Mouse (Mus musculus) CD8-positive naive resting alpha-beta T cell, adult 2 months (primary cell): ENCODE results near the gene Art3.
A peak's percentile ranks its signal among the peaks of the same experiment; 100 is the strongest.

Experiments used
- DNase-seq, 2 experiments: peaks; one replicate each; pipeline ENCODE4 v3.0.0; 2022; ENCODE audit warnings: low read depth in 2 of 2, low spot score in 2 of 2

Gene Art3

DNA sequence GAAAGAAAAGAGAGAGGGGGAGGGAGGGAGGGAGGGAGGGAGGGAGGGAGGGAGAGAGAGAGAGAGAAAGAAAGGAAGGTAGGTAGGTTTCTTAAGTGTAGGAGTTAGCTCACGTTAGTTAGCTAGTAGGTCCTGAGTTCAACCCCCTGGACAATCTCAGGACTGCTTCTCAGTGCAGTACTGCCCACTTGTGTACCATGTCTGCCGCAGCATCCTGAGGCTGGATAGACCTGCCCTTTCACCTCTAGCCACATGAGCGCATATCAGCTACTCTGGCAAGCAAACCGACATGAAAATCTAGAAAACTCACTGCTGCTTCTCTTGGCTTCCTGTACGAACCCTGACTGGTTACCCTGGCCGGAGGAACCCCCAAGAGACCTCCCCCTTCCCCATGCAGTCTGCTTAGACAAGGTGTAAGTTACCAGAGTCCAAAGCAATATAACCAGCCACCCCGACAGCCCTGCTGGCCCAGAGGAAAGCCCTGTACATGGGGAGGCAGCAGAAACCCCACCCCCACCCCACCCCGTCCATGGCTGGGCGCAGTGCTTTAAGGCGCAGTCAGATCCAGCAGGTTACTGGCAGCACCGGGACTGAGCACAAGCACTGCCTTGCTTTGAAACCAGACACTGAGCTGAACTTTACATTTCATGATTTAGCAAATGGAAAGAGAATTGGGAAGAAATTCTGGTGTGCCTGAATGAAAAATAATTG, 81.8 kb downstream of the Art3 start:
- no peak for DNase-seq

DNA sequence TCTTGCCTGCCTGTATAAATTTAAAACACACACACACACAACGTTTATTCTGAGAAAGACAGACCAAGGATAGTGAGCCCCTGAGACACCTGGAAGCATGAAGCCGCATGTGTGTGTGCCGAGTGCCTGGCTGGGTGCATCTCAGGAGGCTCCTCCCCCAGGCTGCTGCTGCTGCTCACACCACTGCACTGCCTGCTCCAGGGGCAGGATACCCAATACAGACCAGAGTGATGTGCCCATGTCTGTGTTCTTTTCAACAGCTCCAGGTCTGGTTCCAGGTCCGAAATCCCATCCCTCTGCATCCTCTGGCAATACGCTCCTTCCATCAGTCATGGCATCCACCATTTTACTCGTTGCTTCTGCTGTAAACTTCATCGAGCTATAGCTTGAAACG, 82.4 kb downstream of the Art3 start:
- DNase-seq: no peak

DNA sequence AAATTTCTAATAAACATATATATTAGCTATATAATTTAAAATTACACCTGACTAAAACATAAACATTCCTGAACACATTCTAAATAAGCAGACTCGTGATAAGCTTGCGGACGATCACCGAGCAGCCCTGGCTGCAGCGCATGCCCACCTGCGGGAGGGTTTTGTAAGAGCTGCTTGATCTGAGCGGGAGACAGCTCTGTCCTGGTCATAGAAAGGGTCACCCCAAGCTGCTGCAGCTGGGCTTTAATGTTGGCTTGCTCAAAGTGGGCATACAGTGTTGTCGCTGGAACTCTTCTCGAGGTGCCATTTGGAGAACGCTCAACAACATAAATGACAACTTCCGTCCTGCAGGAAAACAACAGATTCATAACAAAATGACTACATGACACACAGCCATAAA, 92.5 kb downstream of the Art3 start:
- no peak for DNase-seq

DNA sequence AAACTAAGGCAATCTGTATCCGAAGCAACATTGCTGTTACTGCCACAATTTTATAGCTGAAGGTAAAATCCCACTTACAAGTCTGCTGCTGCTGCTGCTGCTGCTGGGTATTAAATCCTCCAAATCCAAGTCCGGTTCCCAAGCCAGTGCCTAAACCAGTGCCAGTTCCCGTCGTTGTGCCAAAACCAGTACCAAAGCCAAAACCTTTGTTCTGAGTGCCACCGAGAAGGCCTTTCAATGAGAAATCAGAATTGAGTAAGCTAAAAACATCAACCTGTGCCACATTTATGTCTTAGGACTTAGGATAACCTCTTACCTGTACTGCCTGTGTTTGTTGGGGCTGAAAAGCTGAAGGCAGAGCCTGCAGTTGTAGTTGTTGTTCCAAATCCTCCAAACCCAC, 99.1 kb downstream of the Art3 start:
- DNase-seq: no peak

DNA sequence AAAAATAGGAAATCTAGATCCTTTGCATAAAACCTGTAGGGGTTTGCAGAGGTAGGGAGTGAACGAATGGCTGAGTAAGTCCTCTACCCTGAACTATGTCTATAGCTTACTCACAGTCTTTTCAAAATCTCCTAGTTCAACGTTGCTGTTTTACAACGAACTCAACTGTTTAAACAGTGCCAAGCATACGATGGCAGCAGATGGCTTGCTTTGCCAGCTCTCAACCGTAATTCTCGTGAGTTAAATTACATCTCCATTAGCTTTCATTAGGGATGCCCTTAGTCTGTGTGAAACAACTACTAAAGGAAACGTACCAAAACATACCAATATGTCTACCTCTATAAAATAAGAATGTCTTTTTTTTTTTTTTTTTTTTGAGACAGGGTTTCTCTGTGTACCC, 100.0 kb downstream of the Art3 start:
- no peak for DNase-seq

DNA sequence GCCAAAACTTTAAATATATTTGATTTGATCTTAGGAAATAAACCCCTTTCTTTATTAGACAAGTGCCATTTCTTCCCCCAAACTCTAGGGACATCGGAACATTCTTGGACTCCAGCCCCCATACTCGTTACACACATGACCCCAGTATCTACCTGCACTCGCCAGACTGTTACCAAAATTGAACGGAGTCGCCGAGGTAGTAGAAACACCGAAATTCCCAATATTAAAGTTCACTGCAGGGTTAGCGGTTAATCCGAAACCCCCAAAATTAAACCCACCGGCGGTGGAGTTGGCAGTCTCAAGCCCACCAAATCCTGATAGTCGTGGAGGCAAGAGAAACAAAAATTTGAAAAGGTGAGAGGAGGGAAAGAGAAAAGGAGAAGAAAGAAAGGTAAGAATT, 102.4 kb downstream of the Art3 start:
- DNase-seq: no peak

DNA sequence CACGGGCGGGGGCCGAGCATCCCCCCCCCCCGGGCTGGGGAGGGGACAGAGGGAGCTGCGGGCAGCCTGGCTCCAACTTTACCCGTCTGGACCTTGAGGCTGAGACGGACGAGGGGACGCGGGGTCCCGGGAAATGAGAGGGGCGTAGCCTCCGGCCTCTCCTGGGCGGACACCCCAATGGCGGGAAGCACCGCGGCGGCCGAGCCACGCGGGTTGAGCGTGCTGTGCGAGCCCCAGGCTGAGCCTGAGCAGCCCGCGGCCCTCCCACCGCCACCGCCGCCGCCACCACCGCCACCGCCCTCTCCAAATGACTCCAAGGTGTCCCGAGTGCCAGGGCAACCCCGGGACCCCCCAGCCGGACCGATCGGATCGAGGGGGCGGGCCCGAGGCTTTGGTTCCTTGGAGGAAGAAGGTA, 103.0 kb downstream of the Art3 start:
- no peak for DNase-seq

DNA sequence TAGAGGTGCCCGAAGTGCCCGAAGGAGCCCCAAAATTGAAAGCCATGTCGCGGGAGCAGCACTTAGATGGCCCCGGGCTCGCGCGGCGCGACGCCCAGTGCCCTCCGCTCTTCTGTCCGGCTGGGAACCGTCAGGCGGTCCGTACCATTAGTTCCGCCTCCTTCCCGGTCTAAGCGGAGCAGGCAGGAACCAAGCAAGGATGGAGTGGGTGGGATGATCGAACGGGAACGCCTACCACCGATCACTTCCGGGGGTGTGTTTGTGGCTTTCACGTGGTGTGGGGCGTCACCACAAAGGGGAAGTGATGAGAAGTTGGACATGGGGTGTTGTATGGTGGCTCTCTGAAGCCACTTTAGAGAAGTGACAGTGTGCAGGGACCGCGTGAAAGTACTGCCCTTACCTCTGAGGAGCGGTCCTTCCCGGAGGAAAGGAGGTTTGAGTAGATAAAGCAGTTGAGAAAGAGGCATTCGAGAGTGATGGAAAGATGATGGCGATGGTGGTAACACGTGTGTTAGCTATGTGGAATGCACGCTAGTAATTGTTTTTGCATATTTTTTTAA, 103.5 kb downstream of the Art3 start, which contains the start of gene Nup54:
Gene Nup54 (minus strand): TSS at position 195 of the 560 bp plus-strand sequence.
- DNase-seq: peak; percentile 94 to 97

DNA sequence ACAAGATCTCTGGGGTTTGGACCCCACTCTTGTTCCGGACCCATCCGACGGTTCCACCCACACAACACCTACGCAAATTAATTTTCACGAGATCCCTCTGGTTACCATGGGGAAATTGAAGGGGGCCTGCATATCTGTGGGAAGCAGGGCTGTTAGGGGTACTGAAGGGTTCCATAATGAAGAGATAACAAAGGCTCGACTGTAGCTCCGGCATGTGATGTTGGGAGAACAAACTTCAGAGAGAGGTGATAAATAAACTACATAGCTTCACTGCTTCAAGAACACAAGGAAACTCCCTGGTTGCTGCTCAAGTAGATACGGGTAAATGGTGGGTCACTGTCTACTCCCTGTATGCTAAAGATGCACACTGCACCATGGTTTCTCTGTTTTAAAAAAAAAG, 106.9 kb downstream of the Art3 start:
- DNase-seq: no peak

DNA sequence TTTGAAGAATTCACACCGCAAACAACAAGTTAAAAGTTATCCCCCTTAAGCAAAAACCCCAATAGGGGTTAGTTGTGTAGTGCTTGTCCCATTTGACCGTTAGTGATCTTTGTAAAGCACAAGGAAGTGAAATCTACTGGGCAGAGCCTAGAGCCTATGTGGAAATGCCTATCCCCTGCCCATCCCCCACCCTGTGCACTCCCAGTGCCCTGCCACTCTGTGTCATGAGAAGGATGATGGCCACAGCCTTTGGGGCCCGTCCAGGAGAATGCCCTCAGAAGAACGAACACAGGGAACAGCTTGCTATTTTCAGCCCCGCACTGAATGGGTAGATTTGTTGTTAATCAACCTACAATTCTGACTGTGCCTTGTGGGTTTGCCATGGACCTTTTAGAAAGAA, 109.9 kb downstream of the Art3 start:
- DNase-seq: no peak

DNA sequence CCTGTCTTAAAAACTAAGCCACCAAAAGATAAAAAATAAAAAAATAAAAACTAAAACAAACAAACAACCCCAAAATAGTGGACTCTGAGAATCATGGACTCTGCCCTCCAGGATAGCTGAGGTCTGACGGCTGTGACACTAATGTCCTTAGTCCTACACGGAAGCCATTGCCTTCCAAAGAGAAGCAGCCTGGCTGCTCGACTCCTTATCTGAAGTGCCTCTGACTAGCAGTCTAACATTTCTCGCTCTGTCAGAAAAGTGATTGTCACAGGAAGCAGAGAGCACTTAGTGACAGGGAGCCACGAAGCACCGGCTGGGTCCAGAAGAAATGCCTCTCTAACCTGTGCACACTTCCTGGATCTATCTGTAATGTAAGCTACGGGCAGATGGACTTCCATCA, 111.3 kb downstream of the Art3 start:
- DNase-seq: no peak

DNA sequence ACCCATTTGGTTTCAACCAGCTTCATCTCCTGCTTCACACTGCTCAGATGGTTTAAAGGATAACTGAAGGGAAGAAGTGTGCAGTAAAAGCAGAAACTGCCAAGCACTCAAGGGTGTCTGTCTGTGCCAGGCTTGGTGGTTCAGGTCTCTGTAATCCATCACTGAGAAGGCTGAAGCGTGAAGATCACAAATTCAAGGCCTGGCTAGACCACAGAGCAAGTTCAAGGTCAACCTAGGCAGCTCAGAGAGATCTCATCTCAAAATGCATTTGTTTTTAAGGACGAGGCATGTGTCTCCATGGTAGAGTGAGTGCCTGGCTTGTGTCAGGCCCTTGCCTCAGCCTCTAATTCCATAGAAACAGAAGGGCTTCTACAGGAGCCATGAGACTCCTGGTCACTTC, 113.4 kb downstream of the Art3 start:
- DNase-seq: no peak

DNA sequence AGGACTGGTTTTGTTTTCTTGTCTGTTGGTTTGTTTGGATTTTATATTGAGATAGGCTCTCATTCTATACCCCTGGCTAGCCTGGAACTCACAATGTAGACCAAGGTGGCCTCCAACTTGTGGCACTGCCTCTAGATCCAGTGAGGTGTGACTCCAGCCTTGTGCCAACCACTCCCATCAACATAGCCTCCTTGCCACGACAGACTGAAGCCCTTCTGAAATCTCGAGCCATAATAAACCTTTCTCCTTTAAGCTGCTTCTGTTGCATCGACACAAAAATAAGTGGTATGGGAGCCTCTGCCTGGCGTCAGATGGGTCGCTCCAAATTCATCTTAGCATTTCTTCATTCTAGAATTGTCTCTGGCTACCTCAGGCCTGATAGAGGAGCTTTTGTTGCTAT, 115.1 kb downstream of the Art3 start:
- no peak for DNase-seq

DNA sequence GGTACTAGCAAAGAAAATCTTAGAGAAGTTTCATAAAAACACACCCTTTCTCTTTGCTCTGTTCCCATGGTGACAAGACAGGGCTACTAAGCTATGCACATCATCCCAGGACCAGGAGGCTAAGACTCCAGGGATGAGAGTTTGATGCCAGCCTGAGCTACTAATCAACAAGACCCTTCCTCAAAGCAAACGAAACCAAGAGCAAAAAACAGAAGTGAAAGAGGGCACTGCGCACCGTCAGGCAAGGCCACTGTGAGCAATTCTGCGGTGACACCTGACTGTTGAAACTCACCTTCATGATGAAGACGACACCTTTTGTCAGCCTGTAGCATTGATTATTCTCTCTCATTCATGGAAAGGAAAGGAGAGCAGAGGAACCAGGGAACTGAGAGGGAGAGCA, 121.2 kb downstream of the Art3 start:
- no peak for DNase-seq

DNA sequence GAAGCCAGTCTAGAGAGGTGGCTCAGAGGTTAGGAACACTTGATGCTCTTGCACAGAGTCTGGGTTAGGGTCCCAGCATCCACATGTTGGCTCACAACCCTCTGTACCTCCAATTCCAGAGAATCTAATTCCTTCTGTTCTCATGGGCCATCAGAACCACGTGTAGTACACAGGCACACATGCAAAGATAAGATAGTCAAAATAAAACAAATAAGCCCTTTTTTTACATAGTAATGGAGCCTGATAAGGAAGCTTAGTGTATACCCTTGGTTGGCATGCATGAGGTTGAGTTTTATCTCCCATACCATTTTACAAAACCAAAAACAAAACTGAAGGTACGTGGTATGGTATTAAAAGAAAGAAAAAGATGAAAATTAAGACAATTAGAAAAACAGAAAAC, 125.8 kb downstream of the Art3 start:
- DNase-seq: no peak

DNA sequence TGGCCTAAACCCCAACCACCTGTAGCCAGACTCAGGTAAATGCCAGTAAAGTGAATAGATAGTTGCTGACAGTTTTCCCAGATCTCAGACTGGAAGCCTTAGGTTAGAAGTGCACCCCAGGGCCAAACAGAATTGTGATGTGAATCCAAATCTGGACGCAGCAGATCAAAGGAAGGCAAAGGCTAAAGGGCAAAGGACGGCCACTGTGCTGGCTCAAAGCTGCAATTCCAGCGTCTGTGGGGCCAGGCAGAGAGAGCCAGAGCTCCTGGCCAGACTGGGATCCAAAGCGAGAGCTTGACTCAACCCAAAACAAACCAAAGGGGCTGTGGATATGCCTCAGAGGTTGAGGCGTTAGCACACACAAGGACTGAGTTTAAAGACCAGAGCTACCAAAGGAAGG, 127.1 kb downstream of the Art3 start:
- DNase-seq: no peak

DNA sequence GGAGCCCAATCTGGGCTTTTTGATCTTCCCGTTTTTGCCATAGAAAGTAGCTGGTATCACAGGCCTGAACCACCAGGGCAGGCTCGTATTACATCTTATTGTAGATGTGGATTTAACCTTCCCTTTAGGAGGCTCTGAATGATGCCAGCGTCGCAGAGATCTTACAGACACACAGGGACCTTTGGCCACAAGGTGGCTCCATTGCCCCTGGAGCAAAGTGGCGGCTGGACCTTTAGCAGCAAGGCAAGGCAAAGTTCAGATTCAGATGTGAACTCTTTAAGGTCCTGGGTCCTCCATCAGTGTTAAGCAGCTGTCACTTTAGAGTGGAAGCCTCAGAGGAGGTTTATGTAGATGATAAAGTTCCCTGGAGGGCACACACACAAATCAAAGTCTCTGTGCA, 129.7 kb downstream of the Art3 start:
- peak; percentile 48 to 60 for DNase-seq
